Mouse (Mus musculus) lung, adult 2 months (tissue): ENCODE results near the gene Isoc2a.

Source experiments
- CTCF ChIP-seq: fragments of 200-500 bp; IDR thresholded peaks from 2 replicates; pipeline ENCODE4 v1.5.1; 2011; ENCODE audit warnings: mild to moderate bottlenecking, low read length, control low read depth; ENCODE audit not compliant: insufficient read depth
- POLR2A ChIP-seq: fragments of 200-500 bp; IDR thresholded peaks from 2 replicates; pipeline ENCODE4 v1.6.1; 2011; ENCODE audit warnings: low read depth, mild to moderate bottlenecking, control low read depth, low read length, borderline replicate concordance; ENCODE audit errors: extremely low read depth

- no peak for TF ChIP-seq CTCF
- no peak for TF ChIP-seq POLR2A
Observed at GRCm38 (mm10) chr7:4926849-4927248, 49.9 kb downstream of the Isoc2a start.
